Mouse (Mus musculus) skeletal muscle tissue, adult 2 months (tissue): ENCODE results near the gene 4930519G04Rik.
"Not testable (repeated sequence)": the region's sequence is repeated elsewhere in the genome, so short reads cannot be mapped to it uniquely, and the experiment has no call there.

ENCODE experiments used
- DNase-seq: peaks from one replicate; pipeline ENCODE4 v3.0.0-alpha.2; 2012; ENCODE audit warnings: low read depth, low spot score

The 4930519G04Rik gene

GRCm38 (mm10) chr5:114853364-114853763 is at the start of gene 4930519G04Rik:
Gene 4930519G04Rik, plus strand, starts transcription at chr5:114853664.
- DNase-seq = not testable (repeated sequence)

GRCm38 (mm10) chr5:114804335-114804734 is 49.1 kb upstream of the 4930519G04Rik start:
- no peak for DNase-seq

GRCm38 (mm10) chr5:114804958-114805357 is 48.5 kb upstream of the 4930519G04Rik start:
- DNase-seq = no peak

- no peak for DNase-seq
Observed at GRCm38 (mm10) chr5:114805436-114806350, 47.8 kb upstream of the 4930519G04Rik start.

GRCm38 (mm10) chr5:114806636-114807035 is 46.8 kb upstream of the 4930519G04Rik start:
- no peak for DNase-seq

- DNase-seq = no peak
Observed at GRCm38 (mm10) chr5:114807063-114807462, 46.4 kb upstream of the 4930519G04Rik start.

GRCm38 (mm10) chr5:114807468-114807867 is 46.0 kb upstream of the 4930519G04Rik start:
- no peak for DNase-seq

- no peak for DNase-seq
Observed at GRCm38 (mm10) chr5:114807893-114808292, 45.6 kb upstream of the 4930519G04Rik start.

- no peak for DNase-seq
Observed at GRCm38 (mm10) chr5:114808385-114808784, 45.1 kb upstream of the 4930519G04Rik start.

GRCm38 (mm10) chr5:114809181-114809756 is 44.2 kb upstream of the 4930519G04Rik start:
- DNase-seq = no peak

- no peak for DNase-seq
Observed at GRCm38 (mm10) chr5:114809826-114810225, 43.6 kb upstream of the 4930519G04Rik start.

- peak; percentile 55 for DNase-seq
Observed at GRCm38 (mm10) chr5:114813525-114814181, 39.8 kb upstream of the 4930519G04Rik start.

- no peak for DNase-seq
Observed at GRCm38 (mm10) chr5:114816599-114816998, 36.9 kb upstream of the 4930519G04Rik start.

- no peak for DNase-seq
Observed at GRCm38 (mm10) chr5:114818124-114818523, 35.3 kb upstream of the 4930519G04Rik start.

GRCm38 (mm10) chr5:114822796-114823688 is 30.4 kb upstream of the 4930519G04Rik start, which contains the start of gene 1500011B03Rik:
Gene 1500011B03Rik, minus strand, starts transcription at chr5:114823468.
- no peak for DNase-seq

GRCm38 (mm10) chr5:114824197-114824596 is 29.3 kb upstream of the 4930519G04Rik start:
- DNase-seq = no peak

- no peak for DNase-seq
Observed at GRCm38 (mm10) chr5:114825978-114826691, 27.3 kb upstream of the 4930519G04Rik start.

GRCm38 (mm10) chr5:114827427-114827826 is 26.0 kb upstream of the 4930519G04Rik start:
- DNase-seq = peak; percentile 38

GRCm38 (mm10) chr5:114829740-114830139 is 23.7 kb upstream of the 4930519G04Rik start:
- no peak for DNase-seq

GRCm38 (mm10) chr5:114836886-114837285 is 16.6 kb upstream of the 4930519G04Rik start:
- DNase-seq = no peak
